Mouse (Mus musculus): ENCODE results near the gene Ap2m1.
A peak's percentile ranks its signal among the peaks of the same experiment; 100 is the strongest.

Gene Ap2m1

DNA sequence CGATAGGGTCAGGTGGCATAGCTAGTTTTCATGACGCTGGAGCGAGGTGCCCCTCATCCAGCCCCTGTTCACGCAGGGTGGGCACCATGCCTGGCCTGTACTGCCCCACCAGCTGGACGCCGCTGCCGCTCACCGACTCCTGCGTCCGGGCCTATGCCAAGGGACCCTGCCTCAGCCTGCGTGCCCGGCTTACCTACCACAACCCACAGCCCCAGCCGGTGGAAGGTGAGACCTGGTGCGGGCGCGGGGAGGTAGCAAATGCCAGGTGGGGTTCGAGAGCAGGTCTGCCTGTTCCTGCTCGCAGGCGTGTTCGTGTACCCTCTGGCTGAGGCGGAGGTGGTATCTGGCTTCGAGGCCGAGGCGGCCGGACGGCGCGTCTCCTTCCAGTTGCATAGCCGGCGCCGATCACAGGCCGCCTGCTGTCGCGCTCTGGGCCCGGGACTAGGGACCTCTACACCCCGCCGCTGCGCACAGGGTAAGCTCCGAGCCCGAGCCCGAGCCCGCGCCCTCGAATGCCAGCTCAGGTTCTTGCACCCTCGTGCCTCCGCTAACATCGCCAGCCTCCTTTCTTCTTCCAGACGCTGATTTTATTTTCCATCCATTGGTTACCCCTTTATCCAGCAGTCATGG, 55.9 kb downstream of the Ap2m1 start:
- peak in 1 of 2 experiments; percentile 63 for DNase-seq (ENCODE audit: low spot score in 2 of 2)
